Mouse (Mus musculus): ENCODE measurements around the gene Npvf. TPM values are rescaled to one million over a fixed set of nuclear protein-coding genes. Genes with fewer than 3 reads are reported as not detected.
A peak's percentile ranks its signal among the peaks of the same experiment; 100 is the strongest.
"Not testable (repeated sequence)": the region's sequence is repeated elsewhere in the genome, so short reads cannot be mapped to it uniquely, and the experiment has no call there.

Npvf gene
- total and polyA plus RNA-seq, 3 experiments: 0.33 TPM; not detected in 2

- Histone ChIP-seq H3K36me3 (replicated peaks) (no peaks in the 10 kb centered on the region), H3K27me3 (ENCODE audit: insufficient read depth, low read length) (no peaks in the 10 kb centered on the region), H3K4me1 (ENCODE audit: insufficient read depth, low read depth, low read length) (no peaks in the 10 kb centered on the region), H3K9me3 (replicated peaks) (no peaks in the 10 kb centered on the region), H3K4me3 (ENCODE audit: low read depth, low read length) (no peak overlapping the region)
- TF ChIP-seq POLR2AphosphoS5 (IDR thresholded peaks at IDR 0.05; ENCODE audit: insufficient replicate concordance, low read depth, low read length) (no peak), GATA2 (IDR thresholded peaks at IDR 0.05; ENCODE audit: borderline replicate concordance, low read depth, low read length) (no peak), CTCF (IDR thresholded peaks at IDR 0.05; ENCODE audit: low read depth, low read length) (no peak), GATA1 (IDR thresholded peaks at IDR 0.05; ENCODE audit: borderline replicate concordance, low read length) (no peak), TAL1 (conservative IDR thresholded peaks at IDR 0.05; ENCODE audit: low read depth, low read length) (no peak)
- ATAC-seq (ENCODE audit: extremely low read depth, insufficient number of reproducible peaks, low FRiP score, poor library complexity, severe bottlenecking) (no peak), DNase-seq (ENCODE audit: low spot score) (no peak)
Observed at GRCm38 (mm10) chr6:50641898-50642297, 12.3 kb downstream of the Npvf start.

DNA sequence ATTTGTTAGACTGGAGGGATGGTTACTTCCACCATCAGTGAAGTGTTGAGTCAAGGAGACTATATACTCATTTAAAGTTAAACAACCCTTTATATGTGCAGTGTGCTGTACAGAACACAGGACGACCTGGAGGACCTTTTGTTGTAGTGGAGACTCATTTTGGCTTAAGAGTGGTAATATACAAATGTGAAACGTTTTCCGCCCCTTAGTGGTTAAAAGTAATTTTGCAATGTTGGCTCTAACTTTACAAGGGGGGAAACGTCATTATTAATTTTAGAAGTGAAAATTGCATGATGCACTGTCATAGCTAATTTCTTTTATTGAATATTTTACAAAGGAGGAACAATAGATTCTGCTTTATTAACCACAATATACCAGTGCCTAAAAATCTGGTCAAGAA is 13.9 kb downstream of the Npvf start:
- TF ChIP-seq GATA2 (IDR thresholded peaks at IDR 0.05; ENCODE audit: borderline replicate concordance, low read depth, low read length) (no peak), CTCF (IDR thresholded peaks at IDR 0.05; ENCODE audit: low read depth, low read length) (no peak; the same call in 1 of the 2 replicates), GATA1 (IDR thresholded peaks at IDR 0.05; ENCODE audit: borderline replicate concordance, low read length) (no peak), TAL1 (conservative IDR thresholded peaks at IDR 0.05; ENCODE audit: low read depth, low read length) (no peak), POLR2AphosphoS5 (IDR thresholded peaks at IDR 0.05; ENCODE audit: insufficient replicate concordance, low read depth, low read length) (no peak)
- no peak for DNase-seq (ENCODE audit: low spot score)
- no peaks in the 10 kb centered on the region for H3K36me3 ChIP-seq (replicated peaks)
- no peaks in the 10 kb centered on the region for H3K4me1 ChIP-seq (ENCODE audit: insufficient read depth, low read depth, low read length)
- H3K4me3 ChIP-seq (ENCODE audit: low read depth, low read length): no peak overlapping the region
- H3K9me3 ChIP-seq (replicated peaks): peaks cover 5% of the 10 kb centered on the region
- ATAC-seq (ENCODE audit: extremely low read depth, insufficient number of reproducible peaks, low FRiP score, poor library complexity, severe bottlenecking): no peak
- H3K27me3 ChIP-seq (ENCODE audit: insufficient read depth, low read length): no peaks in the 10 kb centered on the region

DNA sequence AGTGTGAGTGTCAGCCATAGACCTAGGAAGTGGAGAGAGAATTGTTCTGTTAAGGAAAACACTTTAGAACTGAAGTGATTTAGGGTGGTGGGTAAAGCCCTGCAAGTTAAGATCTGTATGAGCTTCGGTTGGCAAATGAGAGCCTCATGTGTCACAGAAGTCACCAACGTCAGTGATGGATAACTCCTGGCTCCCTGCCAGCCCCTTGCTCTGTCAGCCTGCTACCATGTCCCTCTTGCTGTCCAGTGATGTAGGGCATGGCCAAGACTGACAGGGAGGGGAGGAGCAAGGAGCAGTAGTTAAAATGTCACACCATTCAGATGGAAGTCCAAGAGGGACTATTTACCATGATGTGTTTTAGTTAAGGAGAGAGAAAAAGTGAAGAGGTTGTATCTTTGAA is 14.6 kb downstream of the Npvf start:
- H3K36me3 ChIP-seq (replicated peaks): no peaks in the 10 kb centered on the region
- no peaks in the 10 kb centered on the region for H3K27me3 ChIP-seq (ENCODE audit: insufficient read depth, low read length)
- no peaks in the 10 kb centered on the region for H3K4me1 ChIP-seq (ENCODE audit: insufficient read depth, low read depth, low read length)
- peaks cover 10% of the 10 kb centered on the region for H3K9me3 ChIP-seq (replicated peaks)
- no peak for ATAC-seq (ENCODE audit: extremely low read depth, insufficient number of reproducible peaks, low FRiP score, poor library complexity, severe bottlenecking)
- TF ChIP-seq GATA2 (IDR thresholded peaks at IDR 0.05; ENCODE audit: borderline replicate concordance, low read depth, low read length): no peak
- TF ChIP-seq GATA1 (IDR thresholded peaks at IDR 0.05; ENCODE audit: borderline replicate concordance, low read length): no peak
- no peak for TF ChIP-seq CTCF (IDR thresholded peaks at IDR 0.05; ENCODE audit: low read depth, low read length)
- no peak for TF ChIP-seq POLR2AphosphoS5 (IDR thresholded peaks at IDR 0.05; ENCODE audit: insufficient replicate concordance, low read depth, low read length)
- TF ChIP-seq TAL1 (conservative IDR thresholded peaks at IDR 0.05; ENCODE audit: low read depth, low read length): no peak
- no peak for DNase-seq (ENCODE audit: low spot score)
- H3K4me3 ChIP-seq (ENCODE audit: low read depth, low read length): no peak overlapping the region

GRCm38 (mm10) chr6:50626170-50626569 is 28.1 kb downstream of the Npvf start:
- H3K4me3 ChIP-seq (ENCODE audit: low read depth, low read length); H3K27me3 ChIP-seq (ENCODE audit: insufficient read depth, low read length); H3K36me3 ChIP-seq (replicated peaks); H3K4me1 ChIP-seq (ENCODE audit: insufficient read depth, low read depth, low read length); DNase-seq (ENCODE audit: low spot score); H3K9me3 ChIP-seq (replicated peaks): not testable (repeated sequence)
- peak; percentile 45; the same call in 1 of the 2 replicates for ATAC-seq (ENCODE audit: extremely low read depth, insufficient number of reproducible peaks, low FRiP score, poor library complexity, severe bottlenecking)

DNA sequence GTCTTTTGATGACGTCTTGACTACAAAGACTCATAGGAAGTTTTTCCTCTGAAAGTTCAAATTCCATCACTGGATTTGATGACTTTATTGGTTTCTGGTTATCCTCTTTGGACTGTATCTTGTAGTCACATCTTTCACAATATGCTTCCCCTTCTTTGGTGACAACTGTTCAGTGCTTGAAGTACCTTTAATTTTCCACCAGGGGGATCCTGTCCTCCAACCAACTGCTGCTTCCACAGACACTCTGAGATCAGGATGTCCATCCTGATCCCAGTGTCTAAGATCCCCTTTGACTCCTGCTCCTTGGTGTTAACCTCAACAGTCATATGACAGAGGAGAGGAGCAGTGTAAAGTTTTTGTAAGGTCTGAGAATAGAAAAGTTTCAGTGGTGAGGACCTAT is 36.0 kb downstream of the Npvf start:
- not testable (repeated sequence) for H3K9me3 ChIP-seq (replicated peaks); DNase-seq (ENCODE audit: low spot score); ATAC-seq (ENCODE audit: extremely low read depth, insufficient number of reproducible peaks, low FRiP score, poor library complexity, severe bottlenecking); H3K27me3 ChIP-seq (ENCODE audit: insufficient read depth, low read length); H3K36me3 ChIP-seq (replicated peaks); H3K4me3 ChIP-seq (ENCODE audit: low read depth, low read length); H3K4me1 ChIP-seq (ENCODE audit: insufficient read depth, low read depth, low read length)

GRCm38 (mm10) chr6:50601620-50602019 is 52.6 kb downstream of the Npvf start:
- Histone ChIP-seq H3K4me1 (ENCODE audit: insufficient read depth, low read depth, low read length) (no peaks in the 10 kb centered on the region), H3K27me3 (ENCODE audit: insufficient read depth, low read length) (peaks cover 8% of the 10 kb centered on the region), H3K4me3 (ENCODE audit: low read depth, low read length) (no peak overlapping the region), H3K9me3 (replicated peaks) (peaks cover 3% of the 10 kb centered on the region; the same call in 1 of the 2 replicates), H3K36me3 (replicated peaks) (no peaks in the 10 kb centered on the region)
- peak; percentile 38 for DNase-seq (ENCODE audit: low spot score)
- ATAC-seq (ENCODE audit: extremely low read depth, insufficient number of reproducible peaks, low FRiP score, poor library complexity, severe bottlenecking): peak; percentile 22; the same call in 1 of the 2 replicates
- TF ChIP-seq CTCF (IDR thresholded peaks at IDR 0.05; ENCODE audit: low read depth, low read length): peak; percentile 88
- no peak for TF ChIP-seq POLR2AphosphoS5 (IDR thresholded peaks at IDR 0.05; ENCODE audit: insufficient replicate concordance, low read depth, low read length)

Other genes with a start within 250 kb of the Npvf start
- gene Osbpl3, start 198.2 kb downstream of the Npvf start, total RNA-seq (2014; fragmentation: Nextera tagmentation): not detected in 2 replicates
- 0.06 and 0.16 TPM in 2 replicates for gene Osbpl3, start 198.2 kb downstream of the Npvf start, total RNA-seq (2017)
- 0.02 TPM in 1 of 2 replicates, not detected in the other for gene Osbpl3, start 198.2 kb downstream of the Npvf start, polyA plus RNA-seq (2012)
- gene Cycs, start 87.9 kb downstream of the Npvf start, total RNA-seq (2014; fragmentation: Nextera tagmentation): 68.3 and 80.4 TPM in 2 replicates
- gene Cycs, start 87.9 kb downstream of the Npvf start, total RNA-seq (2017): 64.5 and 81.3 TPM in 2 replicates
- 4.2 and 9.9 TPM in 2 replicates for gene Cycs, start 87.9 kb downstream of the Npvf start, polyA plus RNA-seq (2012)
- not detected in 2 replicates for gene 4921507P07Rik, start 57.8 kb downstream of the Npvf start, total RNA-seq (2014; fragmentation: Nextera tagmentation)
- gene 4921507P07Rik, start 57.8 kb downstream of the Npvf start, total RNA-seq (2017): 0.05 TPM in 1 of 2 replicates, not detected in the other
- not detected in 2 replicates for gene 4921507P07Rik, start 57.8 kb downstream of the Npvf start, polyA plus RNA-seq (2012)